Mouse (Mus musculus): Measurements from ENCODE around the gene Hoxd4. TPM values are rescaled to one million over a fixed set of nuclear protein-coding genes. Genes with fewer than 3 reads are reported as not detected.

The Hoxd4 gene
- total and polyA plus RNA-seq, 2 experiments from 2014 or later, result not detected

GRCm38 (mm10) chr2:74748436-74748995 lies 36.8 kb downstream of the Hoxd4 start:
- Histone ChIP-seq H3K36me3 (ENCODE audit: insufficient read depth) (no peaks in the 10 kb centered on the region), H3K4me2 (ENCODE audit: low read depth) (no peak overlapping the region), H3K9ac (no peak overlapping the region), H3K27me3 (ENCODE audit: insufficient read depth, low read length) (peaks cover 96% of the 10 kb centered on the region), H3K4me1 (ENCODE audit: insufficient read depth) (no peaks in the 10 kb centered on the region), H3K4me3 (ENCODE audit: low read depth, low read length) (no peak overlapping the region), H3K27ac (ENCODE audit: low read depth, low read length) (no peak overlapping the region), H3K9me3 (ENCODE audit: low read length) (no peaks in the 10 kb centered on the region)
- ATAC-seq (no peak), DNase-seq (peak; percentile 59)
- no peak for TF ChIP-seq CTCF (IDR thresholded peaks at IDR 0.05; ENCODE audit: low read depth)
- WGBS, result 6% methylated on average over 9 of the region's 9 CpGs

- Histone ChIP-seq H3K4me3 (ENCODE audit: low read depth, low read length) (no peak overlapping the region), H3K4me1 (ENCODE audit: insufficient read depth) (no peaks in the 10 kb centered on the region), H3K27ac (ENCODE audit: low read depth, low read length) (no peak overlapping the region), H3K36me3 (ENCODE audit: insufficient read depth) (no peaks in the 10 kb centered on the region), H3K9me3 (ENCODE audit: low read length) (no peaks in the 10 kb centered on the region), H3K4me2 (ENCODE audit: low read depth) (0 out of 2 replicates have a peak overlapping the region, but pooled peaks have one; percentile 4), H3K27me3 (ENCODE audit: insufficient read depth, low read length) (peaks cover 96% of the 10 kb centered on the region), H3K9ac (no peak overlapping the region)
- no peak for TF ChIP-seq CTCF (IDR thresholded peaks at IDR 0.05; ENCODE audit: low read depth)
- under 1% methylated on average over 47 of the region's 47 CpGs for WGBS
- DNase-seq (no peak), ATAC-seq (peak; percentile 36; the same call in 1 of the 2 replicates)
These were observed 37.8 kb downstream of the Hoxd4 start for GRCm38 (mm10) chr2:74749337-74750121.

GRCm38 (mm10) chr2:74750731-74751250 lies 39.1 kb downstream of the Hoxd4 start:
- Histone ChIP-seq H3K4me2 (ENCODE audit: low read depth) (no peak overlapping the region), H3K36me3 (ENCODE audit: insufficient read depth) (no peaks in the 10 kb centered on the region), H3K27me3 (ENCODE audit: insufficient read depth, low read length) (peaks cover 93% of the 10 kb centered on the region), H3K4me3 (ENCODE audit: low read depth, low read length) (no peak overlapping the region), H3K4me1 (ENCODE audit: insufficient read depth) (no peaks in the 10 kb centered on the region), H3K9me3 (ENCODE audit: low read length) (no peaks in the 10 kb centered on the region), H3K9ac (no peak overlapping the region), H3K27ac (ENCODE audit: low read depth, low read length) (no peak overlapping the region)
- 13% methylated on average over 5 of the region's 5 CpGs for WGBS
- TF ChIP-seq CTCF (IDR thresholded peaks at IDR 0.05; ENCODE audit: low read depth), result no peak
- DNase-seq (no peak), ATAC-seq (no peak)

- WGBS, result 69% methylated on average over 1 of the region's 1 CpGs
These were observed 40.1 kb downstream of the Hoxd4 start for GRCm38 (mm10) chr2:74751861-74752260.

GRCm38 (mm10) chr2:74752431-74753174 lies 40.9 kb downstream of the Hoxd4 start:
- H3K9ac ChIP-seq, result no peak overlapping the region
- ATAC-seq, result no peak

More at GRCm38 (mm10) chr2:74751861-74752260, 40.1 kb downstream of the Hoxd4 start:
- Histone ChIP-seq H3K4me3 (ENCODE audit: low read depth, low read length) (no peak overlapping the region), H3K4me2 (ENCODE audit: low read depth) (no peak overlapping the region), H3K27me3 (ENCODE audit: insufficient read depth, low read length) (peaks cover 95% of the 10 kb centered on the region), H3K36me3 (ENCODE audit: insufficient read depth) (no peaks in the 10 kb centered on the region), H3K9me3 (ENCODE audit: low read length) (0 out of 2 replicates have a peak, but pooled peaks cover 3% of the 10 kb centered on the region), H3K27ac (ENCODE audit: low read depth, low read length) (no peak overlapping the region), H3K9ac (no peak overlapping the region), H3K4me1 (ENCODE audit: insufficient read depth) (no peaks in the 10 kb centered on the region)
- no peak for TF ChIP-seq CTCF (IDR thresholded peaks at IDR 0.05; ENCODE audit: low read depth)
- no peak for DNase-seq
- ATAC-seq, result no peak

GRCm38 (mm10) chr2:74753175-74753523 lies 41.4 kb downstream of the Hoxd4 start:
- Histone ChIP-seq H3K4me1 (ENCODE audit: insufficient read depth) (no peaks in the 10 kb centered on the region), H3K27me3 (ENCODE audit: insufficient read depth, low read length) (peaks cover 95% of the 10 kb centered on the region), H3K9ac (no peak overlapping the region), H3K4me2 (ENCODE audit: low read depth) (no peak overlapping the region), H3K9me3 (ENCODE audit: low read length) (0 out of 2 replicates have a peak, but pooled peaks cover 3% of the 10 kb centered on the region), H3K36me3 (ENCODE audit: insufficient read depth) (no peaks in the 10 kb centered on the region), H3K27ac (ENCODE audit: low read depth, low read length) (no peak overlapping the region), H3K4me3 (ENCODE audit: low read depth, low read length) (no peak overlapping the region)
- DNase-seq, result no peak
- no peak for ATAC-seq
- WGBS, result 2% methylated on average over 25 of the region's 25 CpGs
- TF ChIP-seq CTCF (IDR thresholded peaks at IDR 0.05; ENCODE audit: low read depth), result no peak

More at GRCm38 (mm10) chr2:74752431-74753174, 40.9 kb downstream of the Hoxd4 start:
- H3K4me3 ChIP-seq (ENCODE audit: low read depth, low read length), result no peak overlapping the region
- WGBS, result 1% methylated on average over 45 of the region's 45 CpGs
- no peaks in the 10 kb centered on the region for H3K4me1 ChIP-seq (ENCODE audit: insufficient read depth)
- no peak overlapping the region for H3K27ac ChIP-seq (ENCODE audit: low read depth, low read length)
- 0 out of 2 replicates have a peak, but pooled peaks cover 3% of the 10 kb centered on the region for H3K9me3 ChIP-seq (ENCODE audit: low read length)
- peaks cover 95% of the 10 kb centered on the region for H3K27me3 ChIP-seq (ENCODE audit: insufficient read depth, low read length)
- H3K36me3 ChIP-seq (ENCODE audit: insufficient read depth), result no peaks in the 10 kb centered on the region
- no peak overlapping the region for H3K4me2 ChIP-seq (ENCODE audit: low read depth)
- DNase-seq, result no peak
- no peak for TF ChIP-seq CTCF (IDR thresholded peaks at IDR 0.05; ENCODE audit: low read depth)

Data from forebrain, postnatal 0 days (tissue).